Mouse (Mus musculus): ENCODE measurements around the gene Tmem189. TPM values are rescaled to one million over a fixed set of nuclear protein-coding genes. Genes with fewer than 3 reads are reported as not detected.

Gene Tmem189
- 54.9 and 58.8 TPM in 2 replicates for polyA plus RNA-seq (2015; fragmentation: Nextera tagmentation; extraction: Ambion mirVana)

DNA sequence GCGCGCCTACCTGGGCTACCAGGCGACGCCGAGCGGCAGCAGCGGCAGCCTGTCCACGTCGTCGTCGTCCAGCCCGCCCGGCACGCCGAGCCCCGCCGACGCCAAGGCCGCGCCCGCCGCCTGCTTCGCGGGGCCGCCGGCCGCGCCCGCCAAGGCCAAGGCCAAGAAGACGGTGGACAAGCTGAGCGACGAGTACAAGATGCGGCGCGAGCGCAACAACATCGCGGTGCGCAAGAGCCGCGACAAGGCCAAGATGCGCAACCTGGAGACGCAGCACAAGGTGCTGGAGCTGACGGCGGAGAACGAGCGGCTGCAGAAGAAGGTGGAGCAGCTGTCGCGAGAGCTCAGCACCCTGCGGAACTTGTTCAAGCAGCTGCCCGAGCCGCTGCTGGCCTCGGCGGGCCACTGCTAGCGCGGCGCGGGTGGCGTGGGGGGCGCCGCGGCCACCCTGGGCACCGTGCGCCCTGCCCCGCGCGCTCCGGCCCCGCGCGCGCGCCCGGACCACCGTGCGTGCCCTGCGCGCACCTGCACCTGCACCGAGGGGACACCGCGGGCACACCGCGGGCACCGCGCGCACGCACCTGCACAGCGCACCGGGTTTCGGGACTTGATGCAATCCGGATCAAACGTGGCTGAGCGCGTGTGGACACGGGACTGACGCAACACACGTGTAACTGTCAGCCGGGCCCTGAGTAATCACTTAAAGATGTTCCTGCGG is at the start of gene Tmem189:
Gene Tmem189, minus strand, starts transcription at position 322 of the 718 bp plus-strand sequence.
- ATAC-seq (ENCODE audit: low FRiP score, low TSS enrichment), result no peak
- Histone ChIP-seq H3K36me3 (ENCODE audit: insufficient read depth, low read length) (no peaks in the 10 kb centered on the region), H3K9me3 (ENCODE audit: low read length) (no peaks in the 10 kb centered on the region), H3K27me3 (ENCODE audit: insufficient read depth, low read length) (0 out of 2 replicates have a peak, but pooled peaks cover 3% of the 10 kb centered on the region), H3K4me2 (replicated peaks; ENCODE audit: low read depth, low read length) (peak within 1 kb of the TSS; percentile 94), H3K4me1 (ENCODE audit: insufficient read depth, low read length) (peaks cover 19% of the 10 kb centered on the region), H3K4me3 (ENCODE audit: low read length) (peak within 1 kb of the TSS; percentile 59), H3K27ac (ENCODE audit: low read length) (peak within 1 kb of the TSS; percentile 47), H3K9ac (replicated peaks; ENCODE audit: low read length) (peak within 1 kb of the TSS; percentile 65)
- WGBS, result under 1% methylated on average over 97 of the region's 99 CpGs

DNA sequence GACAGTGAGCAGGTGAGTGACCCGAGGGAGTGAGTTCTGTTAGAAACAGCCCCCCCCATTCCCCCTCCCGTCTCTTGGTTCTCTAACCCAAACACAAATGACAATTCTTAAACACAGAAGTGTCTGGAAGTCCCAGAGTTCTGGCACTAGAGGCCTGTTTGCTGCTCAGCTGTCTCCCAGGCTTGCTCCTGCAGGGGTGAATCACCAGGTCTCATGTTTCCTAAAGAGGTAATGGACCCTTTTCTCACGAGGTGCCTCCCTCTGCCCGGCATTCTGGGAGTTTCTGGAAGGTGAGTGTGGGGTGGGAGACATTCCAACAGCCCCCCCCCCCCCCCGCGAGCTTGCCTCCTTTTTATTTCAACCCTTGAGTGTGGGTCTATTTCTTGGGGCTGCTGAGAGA is 49.4 kb upstream of the Tmem189 start:
- H3K27me3 ChIP-seq (ENCODE audit: insufficient read depth, low read length), result no peaks in the 10 kb centered on the region
- WGBS, result 15% methylated on average over 6 of the region's 6 CpGs
- H3K9ac ChIP-seq (replicated peaks; ENCODE audit: low read length), result no peak overlapping the region
- H3K27ac ChIP-seq (ENCODE audit: low read length), result no peak overlapping the region
- H3K4me1 ChIP-seq (ENCODE audit: insufficient read depth, low read length), result peaks cover 12% of the 10 kb centered on the region
- H3K4me2 ChIP-seq (replicated peaks; ENCODE audit: low read depth, low read length), result no peak overlapping the region
- no peaks in the 10 kb centered on the region for H3K9me3 ChIP-seq (ENCODE audit: low read length)
- H3K4me3 ChIP-seq (ENCODE audit: low read length), result no peak overlapping the region
- no peaks in the 10 kb centered on the region for H3K36me3 ChIP-seq (ENCODE audit: insufficient read depth, low read length)
- ATAC-seq (ENCODE audit: low FRiP score, low TSS enrichment), result no peak

DNA sequence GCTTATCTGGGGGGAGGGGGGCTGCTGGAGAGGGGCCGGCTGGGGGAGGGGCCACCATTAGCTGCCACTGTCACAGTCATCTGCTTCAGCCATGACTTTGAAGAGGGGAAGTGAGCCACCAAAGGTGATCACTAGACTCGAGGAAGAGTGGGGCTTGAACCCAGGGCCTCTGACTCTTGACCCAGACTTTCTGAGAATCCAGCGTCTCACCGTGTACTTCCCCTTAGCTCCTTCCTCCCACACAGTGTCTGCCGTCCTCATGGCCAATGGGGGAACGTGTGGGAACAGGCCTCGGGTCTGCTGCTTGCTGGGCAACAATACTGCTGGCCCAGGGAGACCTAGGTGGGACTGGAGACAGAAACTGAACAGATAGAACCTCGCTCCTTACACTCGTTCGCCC is 45.2 kb upstream of the Tmem189 start:
- 34% methylated on average over 10 of the region's 10 CpGs for WGBS
- ATAC-seq (ENCODE audit: low FRiP score, low TSS enrichment), result no peak

DNA sequence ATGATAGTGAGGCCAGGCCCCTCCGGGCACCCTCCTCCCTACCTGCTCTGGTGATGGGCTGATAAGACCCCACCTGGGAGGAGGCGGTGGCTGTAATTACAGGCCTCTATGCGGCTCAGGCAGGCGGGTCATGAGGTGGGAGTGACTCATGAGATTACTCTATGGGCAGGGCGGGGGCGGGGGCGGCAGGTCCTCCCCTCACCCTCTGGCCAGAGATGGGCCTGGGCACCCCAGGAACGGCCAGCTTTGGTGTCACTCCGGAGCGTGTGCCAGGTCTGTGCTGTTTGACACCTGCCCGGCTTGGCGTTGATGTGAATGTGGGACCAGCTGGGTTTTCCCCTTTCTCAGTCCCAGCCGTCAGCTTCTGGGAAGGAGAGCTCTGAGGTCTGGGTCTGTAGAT is 41.5 kb upstream of the Tmem189 start:
- Histone ChIP-seq H3K27me3 (ENCODE audit: insufficient read depth, low read length) (no peaks in the 10 kb centered on the region), H3K36me3 (ENCODE audit: insufficient read depth, low read length) (no peaks in the 10 kb centered on the region), H3K9me3 (ENCODE audit: low read length) (no peaks in the 10 kb centered on the region), H3K4me1 (ENCODE audit: insufficient read depth, low read length) (peaks cover 18% of the 10 kb centered on the region), H3K4me2 (replicated peaks; ENCODE audit: low read depth, low read length) (no peak overlapping the region), H3K9ac (replicated peaks; ENCODE audit: low read length) (no peak overlapping the region), H3K4me3 (ENCODE audit: low read length) (no peak overlapping the region), H3K27ac (ENCODE audit: low read length) (no peak overlapping the region)
- ATAC-seq (ENCODE audit: low FRiP score, low TSS enrichment), result no peak
- 48% methylated on average over 13 of the region's 13 CpGs for WGBS

More for the DNA sequence above, 45.2 kb upstream of the Tmem189 start:
- Histone ChIP-seq H3K36me3 (ENCODE audit: insufficient read depth, low read length) (no peaks in the 10 kb centered on the region), H3K27ac (ENCODE audit: low read length) (no peak overlapping the region), H3K9me3 (ENCODE audit: low read length) (no peaks in the 10 kb centered on the region), H3K9ac (replicated peaks; ENCODE audit: low read length) (no peak overlapping the region), H3K4me3 (ENCODE audit: low read length) (no peak overlapping the region), H3K4me2 (replicated peaks; ENCODE audit: low read depth, low read length) (no peak overlapping the region), H3K27me3 (ENCODE audit: insufficient read depth, low read length) (no peaks in the 10 kb centered on the region), H3K4me1 (ENCODE audit: insufficient read depth, low read length) (peaks cover 17% of the 10 kb centered on the region)

DNA sequence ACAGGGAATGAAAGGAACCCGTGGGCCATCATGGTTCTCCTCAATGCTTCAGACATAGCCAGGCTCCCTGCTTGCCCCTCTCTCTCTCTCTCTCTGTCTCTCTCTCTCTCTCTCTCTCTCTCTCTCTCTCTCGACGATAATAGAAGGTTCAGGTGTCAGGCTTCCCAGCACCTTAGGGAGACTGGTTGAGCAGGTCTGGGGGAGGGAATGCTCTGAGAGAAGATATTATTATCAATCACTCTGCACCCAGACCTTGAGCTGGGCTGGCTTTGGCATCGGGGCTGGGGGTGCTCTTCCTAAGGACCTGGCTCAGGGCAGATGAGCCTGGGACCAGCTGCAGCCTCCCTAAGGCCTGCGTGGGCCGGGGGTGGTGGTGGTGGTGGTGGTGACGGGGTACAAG is 40.4 kb upstream of the Tmem189 start:
- Histone ChIP-seq H3K27me3 (ENCODE audit: insufficient read depth, low read length) (no peaks in the 10 kb centered on the region), H3K36me3 (ENCODE audit: insufficient read depth, low read length) (no peaks in the 10 kb centered on the region), H3K9me3 (ENCODE audit: low read length) (no peaks in the 10 kb centered on the region), H3K9ac (replicated peaks; ENCODE audit: low read length) (no peak overlapping the region), H3K27ac (ENCODE audit: low read length) (no peak overlapping the region), H3K4me2 (replicated peaks; ENCODE audit: low read depth, low read length) (no peak overlapping the region), H3K4me3 (ENCODE audit: low read length) (no peak overlapping the region), H3K4me1 (ENCODE audit: insufficient read depth, low read length) (peaks cover 18% of the 10 kb centered on the region)
- no peak for ATAC-seq (ENCODE audit: low FRiP score, low TSS enrichment)
- WGBS, result 65% methylated on average over 7 of the region's 7 CpGs

DNA sequence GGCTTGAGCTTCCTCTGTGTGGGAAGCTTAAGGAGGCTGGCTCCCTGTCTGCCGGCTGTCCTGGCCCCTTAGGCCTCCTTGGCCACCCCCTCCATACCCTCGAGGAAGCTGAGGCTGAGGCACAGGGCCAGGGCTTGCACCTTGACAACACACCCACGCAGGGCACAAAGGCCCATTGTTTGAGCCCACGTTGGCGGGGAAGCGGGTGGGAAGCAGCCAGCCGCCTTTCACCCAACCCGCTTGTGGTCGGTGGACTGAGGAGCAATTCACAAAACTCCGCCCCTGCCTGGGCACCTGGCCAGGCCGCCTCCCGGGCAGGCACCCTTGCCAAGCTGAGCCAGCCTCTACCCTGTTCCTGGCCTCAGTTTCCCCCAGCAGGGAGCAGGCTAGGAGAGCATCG is 37.5 kb upstream of the Tmem189 start:
- 34% methylated on average over 13 of the region's 13 CpGs for WGBS
- no peaks in the 10 kb centered on the region for H3K9me3 ChIP-seq (ENCODE audit: low read length)
- ATAC-seq (ENCODE audit: low FRiP score, low TSS enrichment), result peak; percentile 46; the same call in 1 of the 2 replicates
- H3K9ac ChIP-seq (replicated peaks; ENCODE audit: low read length), result no peak overlapping the region
- no peaks in the 10 kb centered on the region for H3K36me3 ChIP-seq (ENCODE audit: insufficient read depth, low read length)
- peaks cover 14% of the 10 kb centered on the region for H3K4me1 ChIP-seq (ENCODE audit: insufficient read depth, low read length)
- no peak overlapping the region for H3K27ac ChIP-seq (ENCODE audit: low read length)
- H3K4me3 ChIP-seq (ENCODE audit: low read length), result no peak overlapping the region
- no peak overlapping the region for H3K4me2 ChIP-seq (replicated peaks; ENCODE audit: low read depth, low read length)
- H3K27me3 ChIP-seq (ENCODE audit: insufficient read depth, low read length), result no peaks in the 10 kb centered on the region

DNA sequence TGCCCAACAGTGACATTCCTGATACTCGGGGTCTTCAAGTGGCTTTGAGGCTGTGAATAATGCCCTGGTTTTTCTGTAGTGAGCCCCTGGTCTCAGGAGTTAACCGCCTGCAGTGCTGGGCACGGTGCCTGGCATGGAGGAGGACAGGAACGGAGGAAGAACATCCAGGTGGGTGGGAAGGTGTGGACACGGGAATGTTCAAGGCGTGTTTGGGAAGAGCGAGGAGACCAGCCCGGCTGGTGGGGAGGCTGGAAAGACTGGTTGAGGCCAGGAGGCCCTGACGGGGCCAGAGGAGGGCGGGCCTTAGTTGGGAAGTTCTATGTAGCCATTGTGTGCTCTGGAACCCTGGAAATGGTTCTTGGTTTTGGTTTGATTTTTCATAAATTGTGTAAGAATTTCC is 36.3 kb upstream of the Tmem189 start:
- H3K27ac ChIP-seq (ENCODE audit: low read length), result no peak overlapping the region
- H3K4me3 ChIP-seq (ENCODE audit: low read length), result no peak overlapping the region
- 89% methylated on average over 10 of the region's 10 CpGs for WGBS
- no peaks in the 10 kb centered on the region for H3K36me3 ChIP-seq (ENCODE audit: insufficient read depth, low read length)
- no peak overlapping the region for H3K4me2 ChIP-seq (replicated peaks; ENCODE audit: low read depth, low read length)
- H3K4me1 ChIP-seq (ENCODE audit: insufficient read depth, low read length), result peaks cover 18% of the 10 kb centered on the region
- H3K27me3 ChIP-seq (ENCODE audit: insufficient read depth, low read length), result no peaks in the 10 kb centered on the region
- no peak overlapping the region for H3K9ac ChIP-seq (replicated peaks; ENCODE audit: low read length)
- H3K9me3 ChIP-seq (ENCODE audit: low read length), result no peaks in the 10 kb centered on the region
- ATAC-seq (ENCODE audit: low FRiP score, low TSS enrichment), result no peak

DNA sequence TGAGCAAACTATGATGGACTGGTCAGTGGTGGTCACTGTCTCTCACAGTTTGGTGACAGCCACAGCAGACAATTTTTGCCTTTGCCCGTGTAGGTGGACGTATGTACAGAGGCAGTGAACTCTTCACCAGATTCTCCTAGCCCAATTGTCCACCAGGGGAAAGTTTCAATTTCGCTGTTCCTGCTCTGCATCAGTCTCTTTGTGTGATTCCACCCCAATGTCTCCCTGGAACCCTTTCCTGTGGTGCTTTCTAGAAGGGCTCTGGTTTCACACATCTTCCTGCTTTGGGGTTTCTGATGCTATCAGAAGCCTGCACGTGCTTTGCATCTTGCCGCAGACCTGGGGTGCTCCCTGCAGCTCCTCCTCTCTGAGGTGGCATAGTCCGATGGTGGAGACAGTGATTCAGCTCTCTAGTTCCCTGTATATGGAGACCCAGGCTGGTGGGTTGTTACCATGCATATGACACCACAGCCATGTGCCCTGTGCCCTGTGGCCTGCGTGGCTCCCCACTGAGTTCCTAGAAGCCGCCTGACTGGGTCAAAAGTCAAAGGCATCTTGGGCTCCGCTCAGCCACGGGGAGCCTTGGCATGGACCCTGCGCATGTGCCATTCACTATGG is 34.1 kb upstream of the Tmem189 start:
- H3K4me3 ChIP-seq (ENCODE audit: low read length), result no peak overlapping the region

DNA sequence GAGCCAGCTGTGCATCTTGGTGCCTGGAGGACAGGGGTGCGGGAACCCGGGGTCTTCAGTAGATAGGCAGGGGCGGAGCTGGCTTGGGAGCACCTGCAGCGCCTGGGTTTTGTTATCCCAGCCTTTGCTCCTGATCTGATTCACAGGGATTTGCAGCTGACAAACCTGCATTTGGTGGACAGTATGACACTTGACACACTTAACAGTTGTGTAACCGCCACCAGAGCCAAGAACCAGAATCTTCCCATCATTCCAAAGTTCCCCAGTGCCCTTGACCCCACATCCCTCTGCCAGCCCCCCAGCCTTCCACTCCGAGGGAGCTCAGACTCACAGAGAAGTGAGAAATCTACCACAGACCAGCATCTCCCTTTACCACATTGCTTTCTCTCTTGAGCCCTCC is 32.9 kb upstream of the Tmem189 start:
- no peak overlapping the region for H3K27ac ChIP-seq (ENCODE audit: low read length)
- ATAC-seq (ENCODE audit: low FRiP score, low TSS enrichment), result no peak

More for the DNA sequence above, 34.1 kb upstream of the Tmem189 start:
- Histone ChIP-seq H3K9ac (replicated peaks; ENCODE audit: low read length) (no peak overlapping the region), H3K9me3 (ENCODE audit: low read length) (no peaks in the 10 kb centered on the region), H3K4me1 (ENCODE audit: insufficient read depth, low read length) (peaks cover 17% of the 10 kb centered on the region), H3K27me3 (ENCODE audit: insufficient read depth, low read length) (no peaks in the 10 kb centered on the region), H3K36me3 (ENCODE audit: insufficient read depth, low read length) (no peaks in the 10 kb centered on the region), H3K27ac (ENCODE audit: low read length) (no peak overlapping the region), H3K4me2 (replicated peaks; ENCODE audit: low read depth, low read length) (no peak overlapping the region)
- ATAC-seq (ENCODE audit: low FRiP score, low TSS enrichment), result no peak
- 75% methylated on average over 11 of the region's 11 CpGs for WGBS

More for the DNA sequence above, 32.9 kb upstream of the Tmem189 start:
- no peaks in the 10 kb centered on the region for H3K27me3 ChIP-seq (ENCODE audit: insufficient read depth, low read length)
- H3K4me1 ChIP-seq (ENCODE audit: insufficient read depth, low read length), result peaks cover 17% of the 10 kb centered on the region
- no peak overlapping the region for H3K4me2 ChIP-seq (replicated peaks; ENCODE audit: low read depth, low read length)
- no peaks in the 10 kb centered on the region for H3K36me3 ChIP-seq (ENCODE audit: insufficient read depth, low read length)
- 70% methylated on average over 6 of the region's 6 CpGs for WGBS
- H3K9ac ChIP-seq (replicated peaks; ENCODE audit: low read length), result no peak overlapping the region
- no peak overlapping the region for H3K4me3 ChIP-seq (ENCODE audit: low read length)
- H3K9me3 ChIP-seq (ENCODE audit: low read length), result no peaks in the 10 kb centered on the region

Measured in kidney, embryonic 16.5 days (tissue).